Mouse (Mus musculus): ENCODE data around the gene Lin37. TPM values are rescaled to one million over a fixed set of nuclear protein-coding genes. Genes with fewer than 3 reads are reported as not detected.

The Lin37 gene
- polyA plus RNA-seq, 1 experiment, result 14.5 TPM

GRCm38 (mm10) chr7:30567555-30567954, 7.9 kb upstream of the Lin37 start:
- H3K36me3 ChIP-seq (ENCODE audit: control insufficient read depth), result peaks cover 83% of the 10 kb centered on the region

GRCm38 (mm10) chr7:30566033-30566432, 6.4 kb upstream of the Lin37 start:
- peaks cover 73% of the 10 kb centered on the region for H3K36me3 ChIP-seq (ENCODE audit: control insufficient read depth)
- H3K4me1 ChIP-seq (ENCODE audit: control insufficient read depth), result peaks cover 33% of the 10 kb centered on the region
- H3K4me3 ChIP-seq (replicated peaks), result no peak overlapping the region

More at GRCm38 (mm10) chr7:30567555-30567954, 7.9 kb upstream of the Lin37 start:
- Histone ChIP-seq H3K27me3 (ENCODE audit: control insufficient read depth) (no peaks in the 10 kb centered on the region), H3K9me3 (ENCODE audit: control insufficient read depth, low read length) (no peaks in the 10 kb centered on the region), H3K4me1 (ENCODE audit: control insufficient read depth) (peaks cover 29% of the 10 kb centered on the region), H3K4me3 (replicated peaks) (no peak overlapping the region)
- no peak for TF ChIP-seq GATA1 (IDR thresholded peaks at IDR 0.05; ENCODE audit: low read length)
- no peak for TF ChIP-seq TAL1 (IDR thresholded peaks at IDR 0.05; ENCODE audit: low read length)

GRCm38 (mm10) chr7:30564970-30565571, 5.4 kb upstream of the Lin37 start, which contains the start of gene Igflr1:
Gene Igflr1, plus strand, starts transcription at chr7:30565427.
- no peak for TF ChIP-seq TAL1 (IDR thresholded peaks at IDR 0.05; ENCODE audit: low read length)
- no peak for TF ChIP-seq GATA1 (IDR thresholded peaks at IDR 0.05; ENCODE audit: low read length)
- Histone ChIP-seq H3K4me1 (ENCODE audit: control insufficient read depth) (peaks cover 40% of the 10 kb centered on the region), H3K36me3 (ENCODE audit: control insufficient read depth) (peaks cover 69% of the 10 kb centered on the region), H3K4me3 (replicated peaks) (peak within 1 kb of the TSS; percentile 94), H3K27me3 (ENCODE audit: control insufficient read depth) (no peaks in the 10 kb centered on the region), H3K9me3 (ENCODE audit: control insufficient read depth, low read length) (no peaks in the 10 kb centered on the region)

More at GRCm38 (mm10) chr7:30566033-30566432, 6.4 kb upstream of the Lin37 start:
- Histone ChIP-seq H3K9me3 (ENCODE audit: control insufficient read depth, low read length) (no peaks in the 10 kb centered on the region), H3K27me3 (ENCODE audit: control insufficient read depth) (no peaks in the 10 kb centered on the region)
- TF ChIP-seq GATA1 (IDR thresholded peaks at IDR 0.05; ENCODE audit: low read length), result no peak
- no peak for TF ChIP-seq TAL1 (IDR thresholded peaks at IDR 0.05; ENCODE audit: low read length)

- peaks cover 50% of the 10 kb centered on the region for H3K4me1 ChIP-seq (ENCODE audit: control insufficient read depth)
- TF ChIP-seq TAL1 (IDR thresholded peaks at IDR 0.05; ENCODE audit: low read length) (no peak), GATA1 (IDR thresholded peaks at IDR 0.05; ENCODE audit: low read length) (no peak)
- no peaks in the 10 kb centered on the region for H3K27me3 ChIP-seq (ENCODE audit: control insufficient read depth)
- H3K4me3 ChIP-seq (replicated peaks), result peak overlapping the region; percentile 94
- H3K36me3 ChIP-seq (ENCODE audit: control insufficient read depth), result peaks cover 57% of the 10 kb centered on the region
- H3K9me3 ChIP-seq (ENCODE audit: control insufficient read depth, low read length), result no peaks in the 10 kb centered on the region
Measured at GRCm38 (mm10) chr7:30563906-30564280, 4.3 kb upstream of the Lin37 start.

GRCm38 (mm10) chr7:30563117-30563905, 3.7 kb upstream of the Lin37 start, which contains the start of the genes U2af1l4, Gm49396 and Psenen:
Gene U2af1l4, plus strand, starts transcription at chr7:30563301.
Gene Gm49396, plus strand, starts transcription at chr7:30563344.
Gene Psenen, minus strand, starts transcription at chr7:30563627.
- TF ChIP-seq TAL1 (IDR thresholded peaks at IDR 0.05; ENCODE audit: low read length) (no peak), GATA1 (IDR thresholded peaks at IDR 0.05; ENCODE audit: low read length) (no peak)
- Histone ChIP-seq H3K27me3 (ENCODE audit: control insufficient read depth) (no peaks in the 10 kb centered on the region), H3K9me3 (ENCODE audit: control insufficient read depth, low read length) (no peaks in the 10 kb centered on the region), H3K36me3 (ENCODE audit: control insufficient read depth) (peaks cover 51% of the 10 kb centered on the region), H3K4me3 (replicated peaks) (peak within 1 kb of the TSS; percentile 94), H3K4me1 (ENCODE audit: control insufficient read depth) (peaks cover 56% of the 10 kb centered on the region)

GRCm38 (mm10) chr7:30562526-30563116, 3.0 kb upstream of the Lin37 start:
- Histone ChIP-seq H3K4me1 (ENCODE audit: control insufficient read depth) (peaks cover 63% of the 10 kb centered on the region), H3K27me3 (ENCODE audit: control insufficient read depth) (no peaks in the 10 kb centered on the region), H3K4me3 (replicated peaks) (peak overlapping the region; percentile 94), H3K36me3 (ENCODE audit: control insufficient read depth) (peaks cover 51% of the 10 kb centered on the region), H3K9me3 (ENCODE audit: control insufficient read depth, low read length) (no peaks in the 10 kb centered on the region)
- TF ChIP-seq GATA1 (IDR thresholded peaks at IDR 0.05; ENCODE audit: low read length), result no peak
- no peak for TF ChIP-seq TAL1 (IDR thresholded peaks at IDR 0.05; ENCODE audit: low read length)

GRCm38 (mm10) chr7:30560296-30560695, 658 bp upstream of the Lin37 start:
- Histone ChIP-seq H3K36me3 (ENCODE audit: control insufficient read depth) (peaks cover 51% of the 10 kb centered on the region), H3K9me3 (ENCODE audit: control insufficient read depth, low read length) (no peaks in the 10 kb centered on the region), H3K4me1 (ENCODE audit: control insufficient read depth) (peaks cover 68% of the 10 kb centered on the region), H3K27me3 (ENCODE audit: control insufficient read depth) (no peaks in the 10 kb centered on the region), H3K4me3 (replicated peaks) (peak overlapping the region; percentile 87)
- TF ChIP-seq GATA1 (IDR thresholded peaks at IDR 0.05; ENCODE audit: low read length) (no peak), TAL1 (IDR thresholded peaks at IDR 0.05; ENCODE audit: low read length) (no peak)

- TF ChIP-seq GATA1 (IDR thresholded peaks at IDR 0.05; ENCODE audit: low read length), result no peak
- no peak for TF ChIP-seq TAL1 (IDR thresholded peaks at IDR 0.05; ENCODE audit: low read length)
- peaks cover 62% of the 10 kb centered on the region for H3K4me1 ChIP-seq (ENCODE audit: control insufficient read depth)
- no peaks in the 10 kb centered on the region for H3K27me3 ChIP-seq (ENCODE audit: control insufficient read depth)
- H3K9me3 ChIP-seq (ENCODE audit: control insufficient read depth, low read length), result no peaks in the 10 kb centered on the region
- peak overlapping the region; percentile 87 for H3K4me3 ChIP-seq (replicated peaks)
- H3K36me3 ChIP-seq (ENCODE audit: control insufficient read depth), result peaks cover 54% of the 10 kb centered on the region
Measured at GRCm38 (mm10) chr7:30558656-30559442, 789 bp downstream of the Lin37 start.

Measured in erythroblast, embryonic 14.5 days (primary cell).